Mouse (Mus musculus): ENCODE measurements at regions not wholly inside any gene's neighbourhood (a gene's known extent, or its start where the extent isn't known, plus 50 kb on each side); places are given as distances from the start of the nearest gene placed in this dataset.
"Not testable (repeated sequence)": the region's sequence is repeated elsewhere in the genome, so short reads cannot be mapped to it uniquely, and the experiment has no call there.

DNA sequence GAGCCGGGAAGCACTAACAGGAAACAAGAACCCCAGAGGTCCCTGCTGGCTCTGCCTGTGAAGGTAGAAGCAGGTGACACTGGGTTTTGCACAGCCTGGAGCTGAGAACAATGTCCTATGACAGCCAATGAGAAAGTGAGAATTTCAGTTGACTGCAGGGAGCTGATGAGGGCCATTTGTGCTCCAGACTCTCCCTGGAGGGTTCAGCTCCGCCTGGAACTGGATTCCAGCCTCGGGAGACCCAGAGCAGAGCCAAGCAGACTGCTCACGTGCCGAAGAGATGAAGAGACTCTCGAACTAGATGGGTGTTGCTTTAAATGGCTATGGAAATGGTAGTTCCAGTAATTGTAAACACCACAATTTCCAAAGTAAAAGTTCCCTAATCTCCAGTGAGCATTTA, 93.5 kb downstream of the Cand1 start:
- DNase-seq (ENCODE audit: low spot score in 2 of 2), result no peak

DNA sequence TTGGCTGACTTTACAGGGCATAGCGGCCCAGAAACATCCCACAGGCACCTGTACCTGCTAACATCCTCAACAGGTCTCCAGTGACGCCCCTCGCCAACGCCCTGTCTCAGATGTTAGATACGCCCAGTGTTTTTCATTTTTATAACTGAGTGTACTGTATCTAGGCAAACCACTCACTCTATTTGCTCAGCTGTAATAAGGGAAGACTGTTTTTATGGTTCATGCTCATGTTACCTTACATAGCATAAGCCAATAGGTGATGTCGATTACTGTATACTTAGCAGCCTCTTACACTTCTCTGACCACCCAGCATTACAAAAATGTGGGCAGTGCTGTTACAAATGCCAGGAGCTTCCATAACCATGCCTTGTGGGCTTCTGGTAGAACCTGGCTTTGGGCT, 97.0 kb downstream of the Cand1 start:
- DNase-seq (ENCODE audit: low spot score in 2 of 2), result no peak

DNA sequence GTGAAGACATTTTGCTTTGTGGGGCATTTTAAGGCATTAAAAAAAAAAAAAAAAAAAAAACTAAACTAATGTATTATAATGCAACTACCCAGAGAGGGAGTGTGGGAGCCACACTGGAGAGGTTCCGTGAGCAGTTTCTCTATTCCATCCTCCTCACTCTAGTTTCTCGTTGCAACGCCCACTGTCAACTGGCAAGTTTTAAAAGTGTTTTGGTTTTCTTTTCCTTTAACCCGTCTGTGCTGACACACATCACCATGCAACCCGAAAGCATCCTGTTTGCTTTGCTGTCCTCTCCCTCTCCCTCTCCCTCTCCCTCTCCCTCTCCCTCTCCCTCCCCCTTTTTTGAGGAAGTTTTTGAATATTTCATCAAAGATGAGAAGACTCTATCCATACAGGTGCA, 97.5 kb downstream of the Cand1 start:
- DNase-seq (ENCODE audit: low spot score in 2 of 2), result peak in 1 of 2 experiments; percentile 32

DNA sequence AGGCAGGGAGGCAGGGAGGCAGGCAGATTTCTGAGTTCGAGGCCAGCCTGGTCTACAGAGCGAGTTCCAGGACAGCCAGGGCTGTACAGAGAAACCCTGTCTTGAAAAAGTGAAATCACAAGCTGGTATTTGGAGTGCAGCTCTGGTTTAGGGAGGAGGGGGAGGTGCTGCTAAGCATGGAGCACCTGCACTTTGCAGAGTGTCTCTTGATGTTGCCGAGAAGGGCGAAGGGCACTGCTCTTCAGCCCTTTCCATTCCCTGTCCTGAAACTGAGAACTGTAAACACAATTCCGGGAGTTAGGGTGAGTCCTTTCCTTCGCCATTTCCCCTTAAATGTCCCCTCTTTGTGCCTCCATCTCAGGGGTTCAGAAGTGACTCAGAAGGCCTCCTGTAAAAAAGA, 101.6 kb downstream of the Cand1 start:
- DNase-seq (ENCODE audit: low spot score in 2 of 2), result no peak

DNA sequence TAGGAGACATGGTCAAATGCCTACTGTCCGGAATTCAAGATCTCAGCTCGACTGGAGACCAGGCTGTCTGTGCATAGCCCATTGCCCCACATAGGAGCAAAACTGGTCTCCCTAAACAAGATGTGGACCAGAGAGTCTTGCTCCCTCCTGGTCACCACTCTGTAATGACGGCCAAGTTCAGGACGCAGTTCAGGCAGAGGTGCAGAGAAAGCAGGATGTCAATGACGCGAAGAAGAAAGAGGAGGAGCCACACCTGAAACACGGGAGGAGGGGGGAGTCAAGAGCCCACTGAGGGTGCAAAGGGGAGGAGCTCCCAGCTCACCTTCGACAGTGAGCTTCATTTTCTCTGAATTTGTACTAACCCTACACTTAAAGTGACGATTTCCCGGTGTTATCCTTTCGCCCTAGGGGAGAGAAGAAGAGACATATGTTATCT, 104.3 kb downstream of the Cand1 start:
- DNase-seq (ENCODE audit: low spot score in 2 of 2), result no peak

DNA sequence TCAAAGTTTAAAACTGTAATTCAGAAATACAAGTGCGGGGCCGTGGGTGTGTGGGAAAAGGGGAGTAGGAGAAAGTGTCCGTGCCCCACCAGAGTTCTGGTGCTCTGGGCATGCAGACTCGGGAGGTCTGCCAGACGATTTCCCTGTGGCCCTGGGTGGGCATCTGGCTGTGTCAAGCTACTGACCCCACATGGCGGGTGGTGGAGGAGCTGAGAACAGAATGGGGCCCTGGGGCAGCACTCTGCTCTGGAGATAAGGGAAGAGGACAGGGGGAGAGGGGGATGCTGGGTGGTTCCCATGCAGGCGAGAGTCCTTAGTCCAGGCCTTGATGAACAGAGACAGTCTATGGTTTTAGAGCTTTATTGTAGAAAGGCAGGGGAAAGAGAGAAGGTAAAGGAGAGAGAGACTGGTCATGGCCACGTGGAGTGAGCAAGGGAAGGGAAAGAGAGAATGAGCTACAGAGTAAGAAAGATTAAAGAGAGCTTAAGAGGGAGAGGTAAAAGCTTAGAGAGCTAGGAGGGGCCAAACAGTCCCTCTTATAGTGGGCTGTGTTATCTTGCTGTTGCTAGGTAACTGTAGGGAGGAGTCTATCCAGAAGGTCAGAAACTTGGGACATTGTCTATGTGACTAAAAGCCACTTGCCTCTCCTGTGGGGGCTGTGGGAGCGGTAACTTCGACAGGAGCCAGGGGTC, 104.9 kb downstream of the Cand1 start:
- DNase-seq (ENCODE audit: low spot score in 2 of 2), result no peak

DNA sequence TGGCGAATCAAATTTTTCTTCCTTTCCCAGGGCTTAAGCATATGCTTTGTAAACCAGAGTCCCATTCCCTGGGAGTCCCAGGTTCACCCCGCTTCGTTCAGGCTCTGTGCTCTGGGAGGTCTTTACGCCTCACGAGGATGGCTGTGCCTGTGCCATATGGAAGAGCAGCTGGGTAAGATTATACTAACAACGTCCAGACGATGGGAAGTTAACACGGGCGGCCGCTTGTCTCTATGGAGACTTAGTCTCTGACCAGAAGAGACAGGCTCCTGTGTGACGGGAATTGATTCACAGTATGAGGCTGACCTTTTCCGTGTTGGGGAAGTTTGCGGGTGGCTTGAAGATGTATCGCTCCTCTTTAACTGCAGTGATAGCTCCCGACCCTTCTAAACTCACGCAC, 107.9 kb downstream of the Cand1 start:
- DNase-seq (ENCODE audit: low spot score in 2 of 2), result peak; percentile 54 to 75

DNA sequence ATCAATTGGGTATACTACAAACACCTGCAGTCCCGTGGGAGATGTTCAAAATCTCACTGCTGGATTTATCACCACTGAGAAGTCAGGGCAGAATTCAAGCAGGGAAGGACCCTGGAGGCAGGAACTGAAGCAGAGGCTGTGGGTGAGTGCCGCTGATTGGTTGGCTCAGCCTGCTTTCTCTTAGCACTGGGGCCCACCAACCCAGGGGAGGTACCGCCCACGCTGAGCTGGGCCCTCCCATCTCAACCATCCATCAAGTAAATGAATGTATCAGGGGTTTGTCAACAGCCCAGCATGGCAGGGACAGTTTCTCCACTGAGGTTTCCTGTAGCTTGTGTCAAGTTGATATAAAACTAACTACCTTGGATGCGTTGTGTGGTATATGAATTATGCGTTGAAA, 109.2 kb downstream of the Cand1 start:
- DNase-seq (ENCODE audit: low spot score in 2 of 2), result no peak

DNA sequence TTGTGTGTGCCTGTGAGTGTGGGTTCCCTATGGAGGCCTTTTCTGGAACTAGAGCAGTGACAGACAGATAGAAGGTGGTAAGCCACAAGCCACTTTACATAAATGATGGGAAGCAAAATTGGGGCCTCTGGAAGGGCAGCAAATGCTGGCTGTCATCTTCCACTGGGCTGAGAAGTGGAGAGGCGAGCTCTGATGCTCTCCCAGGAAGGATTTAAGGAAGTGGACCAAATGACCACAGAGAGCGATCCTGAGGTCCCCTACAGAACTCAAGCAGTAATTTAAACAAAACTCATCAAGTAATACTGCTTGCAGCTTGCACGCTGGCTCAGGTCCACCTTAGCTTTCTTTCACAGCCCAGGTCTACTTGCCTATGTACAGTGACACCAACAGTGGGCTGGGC, 111.8 kb downstream of the Cand1 start:
- DNase-seq (ENCODE audit: low spot score in 2 of 2), result no peak

DNA sequence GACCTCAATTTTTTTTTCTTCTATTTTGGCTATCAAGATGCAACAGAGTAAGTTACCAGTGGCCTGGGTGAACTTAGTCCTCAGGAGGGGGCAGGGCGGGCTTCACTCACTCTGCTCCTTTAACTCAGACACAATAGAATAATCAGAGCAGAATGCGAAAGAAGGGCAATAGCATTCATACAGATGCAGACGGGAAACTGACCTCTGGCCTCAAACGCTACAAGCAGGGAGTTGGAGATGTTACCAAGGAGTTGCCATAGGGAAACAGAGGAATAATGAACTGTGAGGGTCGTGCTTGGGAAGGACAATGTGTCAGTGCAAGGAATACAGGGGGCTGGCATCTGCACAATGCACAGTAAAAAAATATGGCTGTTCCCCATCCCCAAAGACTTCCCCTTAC, 116.3 kb downstream of the Cand1 start:
- DNase-seq (ENCODE audit: low spot score in 2 of 2), result no peak

DNA sequence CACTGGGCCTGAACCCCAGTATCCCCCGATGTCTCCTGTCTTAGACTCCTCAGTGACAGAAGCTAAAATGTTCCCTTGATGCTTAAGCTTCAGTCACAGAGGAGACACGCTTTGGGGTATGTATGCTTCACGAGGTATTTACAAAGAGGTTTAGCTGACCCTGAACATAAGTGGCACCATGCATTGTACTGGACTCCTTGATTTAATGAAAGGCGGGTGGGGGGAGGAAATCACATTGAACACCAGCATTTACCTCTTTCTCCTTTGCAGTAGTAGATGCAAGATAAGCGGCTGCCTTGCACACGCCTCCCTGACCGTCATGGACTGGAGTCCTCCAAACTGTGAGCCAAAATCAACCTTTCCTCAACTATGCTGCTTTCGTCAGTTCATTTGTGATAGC, 117.5 kb downstream of the Cand1 start:
- DNase-seq (ENCODE audit: low spot score in 2 of 2), result no peak

DNA sequence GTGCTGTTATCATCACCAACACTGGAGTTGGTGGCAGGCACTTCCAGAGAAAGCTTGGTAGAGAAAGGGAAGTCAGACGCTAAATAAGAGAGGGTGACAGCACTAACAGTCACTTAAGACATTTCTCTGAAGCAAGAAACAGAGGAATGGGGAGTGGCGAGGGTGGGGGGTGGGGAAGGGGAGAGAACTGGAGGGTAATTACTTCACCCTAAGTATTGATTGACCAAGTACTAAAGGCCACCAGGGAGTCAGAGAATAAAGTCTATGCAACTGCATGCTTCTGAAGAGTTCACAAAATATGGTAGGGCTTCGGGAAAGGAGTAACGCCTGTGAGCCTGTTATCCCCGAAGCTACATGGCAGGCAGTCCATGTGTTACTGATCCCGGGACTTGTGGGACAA, 118.3 kb downstream of the Cand1 start:
- no peak for DNase-seq (ENCODE audit: low spot score in 2 of 2)

DNA sequence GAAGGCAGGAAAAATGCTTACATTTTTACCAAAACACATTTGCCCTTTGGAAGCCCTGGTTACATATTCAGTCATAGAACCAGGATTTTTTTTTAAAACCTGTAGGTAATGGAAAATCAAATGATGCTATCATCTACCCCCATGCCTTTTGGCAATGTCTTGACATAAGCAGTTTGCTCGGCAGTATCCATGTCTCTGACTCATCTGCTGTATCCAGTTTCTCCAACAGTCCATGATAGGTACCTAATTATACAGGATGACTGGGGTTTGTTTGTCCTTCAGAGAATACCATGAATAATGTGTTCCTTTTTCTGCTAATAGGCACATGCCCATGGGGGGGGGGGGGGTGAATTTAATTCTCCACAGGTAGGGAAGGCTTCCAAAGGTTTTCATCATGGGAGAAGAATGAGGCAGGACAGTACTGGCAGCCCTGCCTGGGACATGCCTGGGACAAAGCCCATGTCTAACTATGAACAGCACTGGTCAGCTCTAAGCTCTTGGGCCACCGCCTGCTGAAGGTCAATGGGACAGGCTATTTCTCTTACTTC, 122.9 kb downstream of the Cand1 start:
- DNase-seq (ENCODE audit: low spot score in 2 of 2), result no peak

DNA sequence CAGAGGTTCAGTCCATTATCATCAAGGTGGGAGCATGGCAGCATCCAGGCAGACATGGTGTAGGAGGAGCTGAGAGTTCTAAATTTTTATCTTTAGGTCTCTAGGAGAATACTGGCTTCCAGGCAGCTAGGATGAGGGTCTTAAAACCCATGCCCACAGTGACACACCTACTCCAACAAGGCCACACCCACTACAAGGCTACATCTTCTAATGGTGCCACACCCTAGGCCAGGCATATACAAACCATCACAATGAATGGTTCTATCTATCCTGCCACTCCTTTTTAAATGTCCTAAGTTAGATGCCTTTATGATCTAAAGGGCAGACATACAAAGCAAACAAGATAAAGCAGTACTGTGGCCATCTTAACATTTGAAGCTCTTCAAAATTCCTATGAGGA, 124.7 kb downstream of the Cand1 start:
- DNase-seq (ENCODE audit: low spot score in 2 of 2), result not testable (repeated sequence)

DNA sequence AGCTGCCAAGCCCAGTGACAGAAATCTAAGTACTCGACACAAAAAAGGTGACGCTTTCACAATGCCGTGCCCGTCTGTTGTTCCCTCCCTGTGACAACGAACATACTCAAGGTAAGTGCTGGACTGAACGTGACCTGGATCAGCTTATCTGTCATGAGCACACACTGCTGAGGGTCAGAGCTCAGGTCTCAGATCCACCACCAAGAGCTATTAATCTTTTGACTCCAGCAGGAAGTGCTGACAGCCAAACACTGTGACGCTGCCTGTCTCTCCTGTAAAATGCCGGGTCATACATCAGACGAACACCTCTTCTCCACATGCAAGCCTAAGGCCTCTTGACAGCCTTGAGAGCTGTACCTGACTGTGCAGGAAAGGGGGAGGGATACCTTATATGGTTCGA, 125.2 kb downstream of the Cand1 start:
- DNase-seq (ENCODE audit: low spot score in 2 of 2), result no peak

DNA sequence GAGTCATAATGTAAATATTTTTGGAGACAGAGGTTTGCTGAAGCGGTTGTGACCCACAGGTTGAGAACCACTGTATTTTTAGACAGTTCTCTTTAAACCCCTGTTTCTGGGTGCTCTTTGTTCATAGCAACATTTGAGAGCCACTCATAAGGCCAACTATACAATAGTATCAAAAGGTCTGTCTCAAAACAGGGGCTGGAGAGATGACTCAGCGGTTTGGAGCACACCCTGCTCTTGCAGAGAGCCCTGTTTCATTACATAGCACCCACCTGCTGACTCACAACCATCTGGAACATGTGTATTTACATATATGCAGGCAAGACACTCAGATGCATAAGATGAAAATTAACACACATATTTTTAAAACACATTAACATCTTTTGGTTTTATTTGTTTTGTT, 128.0 kb downstream of the Cand1 start:
- no peak for DNase-seq (ENCODE audit: low spot score in 2 of 2)

DNA sequence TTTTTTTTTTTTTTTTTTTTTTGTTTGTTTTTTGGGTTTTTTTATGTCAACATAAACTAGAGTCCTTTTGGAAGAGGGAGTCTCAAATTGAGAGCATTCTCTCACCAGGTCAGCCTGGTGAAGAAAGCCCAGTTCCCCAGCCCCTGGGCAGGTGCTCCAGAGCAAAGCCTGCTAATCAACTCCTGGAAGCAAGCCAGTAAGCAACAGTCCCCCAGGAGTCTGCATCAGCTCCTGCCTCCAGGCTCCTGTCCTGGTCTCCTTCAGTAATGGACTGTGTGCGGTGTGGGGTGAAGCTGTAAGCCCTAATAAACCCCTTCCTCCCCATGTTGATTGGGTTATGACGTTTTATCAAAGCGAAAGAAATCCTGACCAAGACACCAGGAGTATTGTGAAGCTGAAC, 128.4 kb downstream of the Cand1 start:
- DNase-seq (ENCODE audit: low spot score in 2 of 2), result no peak

DNA sequence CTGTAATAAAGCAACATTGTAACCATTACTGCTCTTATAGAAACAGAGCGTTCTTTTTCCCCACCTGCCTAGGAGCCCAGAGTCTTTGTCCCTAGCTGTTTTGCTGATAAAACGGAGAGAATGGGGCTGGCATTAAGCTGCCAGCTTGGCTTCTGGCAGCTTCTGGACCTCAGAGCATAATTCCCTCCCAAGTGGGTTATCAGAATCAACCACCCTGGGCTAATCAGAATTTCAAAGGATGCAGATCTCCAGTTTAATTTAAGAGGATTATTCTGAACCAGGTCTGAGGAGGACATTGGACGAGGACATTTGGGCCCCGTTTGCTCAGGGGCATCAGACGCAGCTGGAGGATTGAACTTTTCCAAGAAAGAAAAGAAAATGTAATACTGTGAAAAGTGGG, 129.2 kb downstream of the Cand1 start:
- DNase-seq (ENCODE audit: low spot score in 2 of 2), result no peak

DNA sequence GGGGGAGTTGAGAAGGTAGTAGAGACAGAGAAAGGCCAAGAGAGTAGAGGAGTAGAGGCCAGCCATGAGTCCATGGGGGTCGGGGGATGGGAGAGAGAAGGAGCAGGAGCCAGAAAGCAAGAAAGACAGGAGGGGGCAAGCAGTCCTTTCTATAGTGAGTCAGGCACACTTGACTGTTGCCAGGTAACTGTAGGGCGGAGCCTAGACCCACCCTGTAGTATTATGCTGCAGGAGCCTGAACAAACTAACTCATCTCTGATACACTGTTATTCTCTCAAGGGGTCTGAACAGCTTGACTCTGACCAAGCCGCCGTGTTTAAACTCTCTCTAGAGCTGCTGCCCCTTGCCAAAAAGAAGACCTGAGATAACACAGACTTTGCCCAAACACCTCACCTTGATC, 130.6 kb downstream of the Cand1 start:
- DNase-seq (ENCODE audit: low spot score in 2 of 2), result no peak

DNA sequence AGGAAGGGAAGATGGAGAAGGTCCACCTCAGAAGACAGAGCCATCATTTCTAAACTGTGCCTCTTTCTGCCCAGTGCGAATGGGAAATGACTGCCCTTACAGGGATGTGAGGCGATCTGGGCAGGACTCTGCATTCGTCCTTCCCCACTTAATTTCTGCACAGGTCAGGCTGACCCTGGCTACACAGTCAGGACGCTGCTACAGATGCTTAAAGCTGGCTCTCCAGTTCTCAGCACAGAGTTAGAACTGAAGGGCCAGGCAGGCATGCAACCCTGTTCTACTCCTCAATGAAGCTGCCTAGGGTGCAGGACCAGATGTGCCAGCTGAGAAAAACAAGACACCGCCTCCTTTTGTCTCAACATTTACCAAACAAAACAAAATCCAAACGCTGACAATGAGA, 132.1 kb downstream of the Cand1 start:
- DNase-seq (ENCODE audit: low spot score in 2 of 2), result no peak

DNA sequence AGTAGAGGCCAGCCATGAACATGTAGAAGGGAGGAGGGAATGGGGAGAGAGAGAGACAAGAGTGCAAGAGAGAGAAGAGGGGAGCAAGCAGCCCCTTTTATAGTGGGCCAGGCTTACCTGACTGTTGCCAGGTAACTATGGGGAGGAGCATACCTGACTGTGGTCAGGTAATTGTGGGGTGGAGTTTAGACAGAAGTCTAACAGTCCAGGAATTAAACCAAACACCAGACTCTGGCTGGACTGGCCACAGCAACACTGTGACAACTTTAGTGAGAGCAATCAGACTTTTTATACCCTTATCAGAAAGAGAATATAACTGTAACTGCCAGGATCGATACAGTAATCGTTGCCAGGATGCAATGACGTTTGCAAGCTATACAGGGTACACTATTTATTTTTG, 133.8 kb downstream of the Cand1 start:
- no peak for DNase-seq (ENCODE audit: low spot score in 2 of 2)

DNA sequence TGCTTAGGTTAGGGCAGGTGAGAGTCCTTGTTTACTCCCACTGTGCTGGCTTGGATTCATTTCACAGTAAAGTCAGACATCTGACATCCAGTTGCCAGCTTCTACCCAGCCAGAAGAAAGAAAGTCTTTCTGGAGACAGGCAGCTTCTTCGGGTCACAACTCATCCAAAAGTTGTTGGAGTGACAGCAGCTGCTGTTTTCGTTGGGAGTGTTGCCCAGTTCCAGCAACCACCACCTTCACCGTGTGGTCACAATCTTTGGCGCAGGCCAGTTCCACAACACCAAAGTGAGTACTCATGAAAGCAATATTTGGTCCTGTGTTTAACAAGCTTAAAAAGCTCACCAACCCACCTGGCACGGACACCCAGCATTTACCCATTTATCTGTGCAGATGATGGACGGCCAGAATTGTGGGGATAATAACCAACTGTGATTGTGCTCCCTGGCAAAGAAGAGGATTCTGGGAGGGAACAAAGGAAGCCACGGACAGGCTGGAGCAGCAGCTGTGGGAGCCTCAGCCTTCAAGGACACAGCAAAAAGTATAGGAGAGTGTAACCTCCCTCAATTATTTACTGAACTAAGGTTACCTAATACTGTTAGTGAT, 134.5 kb downstream of the Cand1 start:
- no peak for DNase-seq (ENCODE audit: low spot score in 2 of 2)

DNA sequence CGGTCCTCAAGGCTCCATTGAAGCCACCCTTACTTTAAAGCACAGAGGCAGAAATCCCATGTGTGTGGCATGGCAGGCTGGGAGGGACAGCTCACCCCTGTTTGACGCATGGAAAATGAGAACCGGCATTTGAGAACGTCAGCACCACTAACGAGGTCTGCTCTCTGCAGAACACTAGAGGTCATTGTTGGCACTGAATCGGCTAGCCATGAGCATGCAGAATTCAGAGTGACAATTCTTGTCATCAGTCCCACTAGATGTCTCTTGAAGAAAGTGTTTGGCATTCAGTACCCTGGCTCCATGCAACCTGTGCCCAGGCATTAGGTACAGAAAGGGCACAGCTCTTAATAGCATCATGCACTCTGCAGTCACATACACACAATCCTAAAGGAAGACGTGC, 139.3 kb downstream of the Cand1 start:
- DNase-seq (ENCODE audit: low spot score in 2 of 2), result peak in 1 of 2 experiments; percentile 33
